Mouse (Mus musculus) heart, embryonic 15.5 days (tissue): Measurements from ENCODE around the gene Tbc1d10b. TPM values are rescaled to one million over a fixed set of nuclear protein-coding genes. Genes with fewer than 3 reads are reported as not detected.

Experiments used
- ATAC-seq: fragments of 200-750 bp; cut with Nextera tagmentation; replicated peaks from 2 replicates; pipeline ENCODE4 v1.8.0; 2017; ENCODE audit warnings: low read depth, moderate TSS enrichment; ENCODE audit not compliant: insufficient number of reproducible peaks, insufficient read depth, low FRiP score
- H3K27ac ChIP-seq: fragments of 300-500 bp; sonication (generic); 2 replicates; pipeline ENCODE4 v1.5.1; 2015; ENCODE audit warnings: mild to moderate bottlenecking, inconsistent platforms
- H3K27me3 ChIP-seq: fragments of 300-500 bp; sonication (generic); 2 replicates; pipeline ENCODE4 v1.6.1; 2015; ENCODE audit warnings: inconsistent platforms
- H3K36me3 ChIP-seq: fragments of 300-500 bp; sonication (generic); 2 replicates; pipeline ENCODE4 v1.6.1; 2015; ENCODE audit warnings: mild to moderate bottlenecking, inconsistent platforms
- H3K4me1 ChIP-seq: fragments of 300-500 bp; sonication (generic); replicated peaks from 2 replicates; pipeline ENCODE4 v1.6.1; 2015; ENCODE audit warnings: inconsistent platforms
- H3K4me2 ChIP-seq: fragments of 300-500 bp; sonication (generic); 2 replicates; pipeline ENCODE4 v1.6.1; 2015; ENCODE audit warnings: inconsistent platforms, mild to moderate bottlenecking, moderate library complexity
- H3K4me3 ChIP-seq: fragments of 300-500 bp; sonication (generic); 2 replicates; pipeline ENCODE4 v1.5.1; 2015; ENCODE audit warnings: mild to moderate bottlenecking, inconsistent platforms
- H3K9ac ChIP-seq: fragments of 300-500 bp; sonication (generic); 2 replicates; pipeline ENCODE4 v1.6.1; 2015; ENCODE audit warnings: mild to moderate bottlenecking, inconsistent platforms
- H3K9me3 ChIP-seq: fragments of 300-500 bp; sonication (generic); replicated peaks from 2 replicates; pipeline ENCODE4 v1.6.1; 2016; ENCODE audit warnings: inconsistent platforms
- WGBS: fragments of 180-500 bp; shearing (Covaris S2); methylation state at CpG from one replicate; pipeline ENCODE4 v1.1.7; 2015; ENCODE audit warnings: mixed read lengths; 5-methylcytosine and 5-hydroxymethylcytosine counted together
- polyA plus RNA-seq: library from polyadenylated mRNA; unstranded; fragments of >200 nt; fragmentation: Nextera tagmentation; extraction: Ambion mirVana; gene quantifications from 2 replicates; pipeline ENCODE4 v1.2.1, GENCODE M21; 2015

Tbc1d10b gene
- polyA plus RNA-seq, 1 experiment from 2014 or later: 17.0 TPM

- Histone ChIP-seq H3K27me3 (no peaks in the 10 kb centered on the region), H3K36me3 (no peaks in the 10 kb centered on the region), H3K9ac (no peak overlapping the region), H3K4me3 (no peak overlapping the region), H3K27ac (no peak overlapping the region), H3K4me1 (peaks cover 54% of the 10 kb centered on the region), H3K9me3 (no peaks in the 10 kb centered on the region), H3K4me2 (no peak overlapping the region)
- 35% methylated on average over 7 of the region's 7 CpGs for WGBS
- no peak for ATAC-seq
Observed at GRCm38 (mm10) chr7:127213485-127213884, 5.2 kb upstream of the Tbc1d10b start.

- Histone ChIP-seq H3K4me2 (no peak overlapping the region), H3K9me3 (no peaks in the 10 kb centered on the region), H3K36me3 (no peaks in the 10 kb centered on the region), H3K4me1 (peaks cover 46% of the 10 kb centered on the region), H3K27ac (no peak overlapping the region), H3K9ac (no peak overlapping the region), H3K27me3 (no peaks in the 10 kb centered on the region), H3K4me3 (no peak overlapping the region)
- ATAC-seq: no peak
- WGBS: 87% methylated on average over 12 of the region's 12 CpGs
Observed at GRCm38 (mm10) chr7:127212432-127213250, 4.4 kb upstream of the Tbc1d10b start.

GRCm38 (mm10) chr7:127211014-127211745 is 2.9 kb upstream of the Tbc1d10b start:
- no peaks in the 10 kb centered on the region for H3K9me3 ChIP-seq
- no peaks in the 10 kb centered on the region for H3K36me3 ChIP-seq
- peaks cover 47% of the 10 kb centered on the region for H3K4me1 ChIP-seq
- H3K9ac ChIP-seq: no peak overlapping the region
- no peaks in the 10 kb centered on the region for H3K27me3 ChIP-seq
- H3K27ac ChIP-seq: no peak overlapping the region
- WGBS: 61% methylated on average over 5 of the region's 5 CpGs
- no peak overlapping the region for H3K4me3 ChIP-seq
- no peak for ATAC-seq
- H3K4me2 ChIP-seq: no peak overlapping the region

- ATAC-seq: no peak
- H3K36me3 ChIP-seq: no peaks in the 10 kb centered on the region
- H3K4me3 ChIP-seq: no peak overlapping the region
Observed at GRCm38 (mm10) chr7:127210266-127210665, 2.0 kb upstream of the Tbc1d10b start.

GRCm38 (mm10) chr7:127209851-127210250 is 1.6 kb upstream of the Tbc1d10b start:
- Histone ChIP-seq H3K27ac (peak overlapping the region; percentile 82), H3K4me3 (no peak overlapping the region; the same call in 1 of the 2 replicates), H3K9me3 (no peaks in the 10 kb centered on the region), H3K4me1 (peaks cover 46% of the 10 kb centered on the region), H3K36me3 (no peaks in the 10 kb centered on the region), H3K9ac (no peak overlapping the region), H3K4me2 (peak overlapping the region; percentile 66), H3K27me3 (no peaks in the 10 kb centered on the region)
- ATAC-seq: no peak
- WGBS: 79% methylated on average over 5 of the region's 5 CpGs

More at GRCm38 (mm10) chr7:127210266-127210665, 2.0 kb upstream of the Tbc1d10b start:
- 84% methylated on average over 4 of the region's 4 CpGs for WGBS
- H3K27ac ChIP-seq: no peak overlapping the region
- H3K9me3 ChIP-seq: no peaks in the 10 kb centered on the region
- peaks cover 46% of the 10 kb centered on the region for H3K4me1 ChIP-seq
- H3K27me3 ChIP-seq: no peaks in the 10 kb centered on the region
- no peak overlapping the region for H3K9ac ChIP-seq
- H3K4me2 ChIP-seq: no peak overlapping the region

- Histone ChIP-seq H3K9ac (peak within 1 kb of the TSS; percentile 94), H3K4me3 (peak within 1 kb of the TSS; percentile 90), H3K36me3 (peaks cover 3% of the 10 kb centered on the region; the same call in 1 of the 2 replicates), H3K4me2 (peak within 1 kb of the TSS; percentile 90), H3K9me3 (no peaks in the 10 kb centered on the region), H3K27me3 (no peaks in the 10 kb centered on the region), H3K27ac (peak within 1 kb of the TSS; percentile 93), H3K4me1 (peaks cover 37% of the 10 kb centered on the region)
- ATAC-seq: peak; percentile 93
- under 1% methylated on average over 44 of the region's 44 CpGs for WGBS
Observed at GRCm38 (mm10) chr7:127208553-127209438, 528 bp upstream of the Tbc1d10b start, which contains the start of gene Mylpf. Gene Mylpf (plus strand): TSS chr7:127208890.

- H3K27ac ChIP-seq: peak overlapping the region; percentile 93
- peak overlapping the region; percentile 90 for H3K4me3 ChIP-seq
- peak; percentile 6; the same call in 1 of the 2 replicates for ATAC-seq
- peak overlapping the region; percentile 90 for H3K4me2 ChIP-seq
- peaks cover 32% of the 10 kb centered on the region for H3K4me1 ChIP-seq
- no peaks in the 10 kb centered on the region for H3K9me3 ChIP-seq
- WGBS: under 1% methylated on average over 51 of the region's 53 CpGs
- H3K9ac ChIP-seq: peak overlapping the region; percentile 94
- no peaks in the 10 kb centered on the region for H3K27me3 ChIP-seq
- H3K36me3 ChIP-seq: peaks cover 15% of the 10 kb centered on the region
Observed at GRCm38 (mm10) chr7:127207374-127208294, 634 bp downstream of the Tbc1d10b start.

- WGBS: 43% methylated on average over 2 of the region's 2 CpGs
Observed at GRCm38 (mm10) chr7:127206606-127207005, 1.7 kb downstream of the Tbc1d10b start.

GRCm38 (mm10) chr7:127196484-127196883 is 11.8 kb downstream of the Tbc1d10b start:
- no peak for ATAC-seq
- WGBS: 49% methylated on average over 11 of the region's 11 CpGs
- Histone ChIP-seq H3K36me3 (peaks cover 70% of the 10 kb centered on the region), H3K4me1 (peaks cover 21% of the 10 kb centered on the region), H3K27me3 (no peaks in the 10 kb centered on the region), H3K9ac (peak overlapping the region; percentile 50), H3K4me2 (peak overlapping the region; percentile 71), H3K4me3 (peak overlapping the region; percentile 66), H3K9me3 (no peaks in the 10 kb centered on the region), H3K27ac (peak overlapping the region; percentile 69)

More at GRCm38 (mm10) chr7:127206606-127207005, 1.7 kb downstream of the Tbc1d10b start:
- ATAC-seq: no peak
- Histone ChIP-seq H3K27me3 (no peaks in the 10 kb centered on the region), H3K4me3 (peak overlapping the region; percentile 90), H3K9ac (peak overlapping the region; percentile 94), H3K36me3 (peaks cover 20% of the 10 kb centered on the region), H3K9me3 (no peaks in the 10 kb centered on the region), H3K4me1 (peaks cover 31% of the 10 kb centered on the region), H3K27ac (peak overlapping the region; percentile 93), H3K4me2 (peak overlapping the region; percentile 90)
